Mouse (Mus musculus): ENCODE measurements around the gene H2-M10.2. TPM values are rescaled to one million over a fixed set of nuclear protein-coding genes. Genes with fewer than 3 reads are reported as not detected.
A peak's percentile ranks its signal among the peaks of the same experiment; 100 is the strongest.

H2-M10.2 gene
- polyA plus RNA-seq, 1 experiment from 2014 or later: not detected

GRCm38 (mm10) chr17:36257241-36257947 is 28.9 kb downstream of the H2-M10.2 start:
- peak; percentile 96 for ATAC-seq (ENCODE audit: insufficient read depth, low FRiP score)
- no peaks in the 10 kb centered on the region for H3K9me3 ChIP-seq (replicated peaks; ENCODE audit: control insufficient read depth, low read length)
- no peaks in the 10 kb centered on the region for H3K27me3 ChIP-seq (ENCODE audit: control insufficient read depth, insufficient read depth, low read length)
- H3K27ac ChIP-seq (ENCODE audit: low read length): peak overlapping the region; percentile 75
- peak overlapping the region; percentile 52 for H3K4me2 ChIP-seq (ENCODE audit: low read depth, low read length)
- peak overlapping the region; percentile 69 for H3K4me3 ChIP-seq (replicated peaks; ENCODE audit: low read length)
- no peaks in the 10 kb centered on the region for H3K4me1 ChIP-seq (ENCODE audit: control insufficient read depth, insufficient read depth, low read length)
- under 1% methylated on average over 37 of the region's 37 CpGs for WGBS
- peaks cover 14% of the 10 kb centered on the region; the same call in 1 of the 2 replicates for H3K36me3 ChIP-seq (ENCODE audit: control insufficient read depth, insufficient read depth, low read length)
- H3K9ac ChIP-seq (ENCODE audit: low read length): peak overlapping the region; percentile 83

- Histone ChIP-seq H3K36me3 (ENCODE audit: control insufficient read depth, insufficient read depth, low read length) (no peaks in the 10 kb centered on the region), H3K4me1 (ENCODE audit: control insufficient read depth, insufficient read depth, low read length) (peaks cover 5% of the 10 kb centered on the region; the same call in 1 of the 2 replicates), H3K9me3 (replicated peaks; ENCODE audit: control insufficient read depth, low read length) (no peaks in the 10 kb centered on the region), H3K4me2 (ENCODE audit: low read depth, low read length) (no peak overlapping the region), H3K4me3 (replicated peaks; ENCODE audit: low read length) (no peak overlapping the region), H3K9ac (ENCODE audit: low read length) (no peak overlapping the region), H3K27me3 (ENCODE audit: control insufficient read depth, insufficient read depth, low read length) (no peaks in the 10 kb centered on the region; the same call in 1 of the 2 replicates), H3K27ac (ENCODE audit: low read length) (no peak overlapping the region)
- ATAC-seq (ENCODE audit: insufficient read depth, low FRiP score): no peak
- 46% methylated on average over 6 of the region's 6 CpGs for WGBS
Observed at GRCm38 (mm10) chr17:36253087-36253600, 33.1 kb downstream of the H2-M10.2 start.

DNA sequence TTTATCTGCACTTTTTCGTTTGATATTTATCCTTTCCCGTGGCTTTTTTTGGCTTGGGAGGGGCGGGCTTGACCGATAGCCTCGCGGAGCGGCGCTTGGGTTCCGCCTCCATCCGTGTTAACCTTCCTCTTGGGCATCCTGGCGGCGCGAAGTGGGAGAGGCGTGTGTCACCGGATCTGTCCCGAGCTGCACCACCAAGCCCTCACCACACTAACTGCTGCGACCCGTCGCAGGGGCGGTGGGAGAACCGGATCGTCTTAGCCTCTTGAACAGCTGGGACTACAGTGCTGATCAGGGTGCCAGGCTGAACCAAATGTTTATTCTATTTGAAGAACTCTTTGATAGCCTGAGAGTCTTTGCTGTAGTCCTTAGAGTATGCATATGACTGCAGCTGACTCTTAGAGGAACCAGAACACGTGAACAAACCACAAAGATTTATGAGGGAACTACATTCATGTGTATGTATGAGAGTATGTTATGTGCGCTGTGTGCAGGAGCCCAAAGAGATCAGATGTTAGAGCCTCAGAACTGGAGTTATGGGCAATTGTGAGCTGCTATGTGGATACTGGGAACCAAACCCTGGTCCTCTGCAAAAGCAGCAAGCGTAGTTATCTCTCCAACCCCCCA is 33.9 kb downstream of the H2-M10.2 start:
- no peak overlapping the region for H3K27ac ChIP-seq (ENCODE audit: low read length)
- H3K9me3 ChIP-seq (replicated peaks; ENCODE audit: control insufficient read depth, low read length): no peaks in the 10 kb centered on the region
- H3K27me3 ChIP-seq (ENCODE audit: control insufficient read depth, insufficient read depth, low read length): no peaks in the 10 kb centered on the region; the same call in 1 of the 2 replicates
- 7% methylated on average over 25 of the region's 25 CpGs for WGBS
- H3K9ac ChIP-seq (ENCODE audit: low read length): no peak overlapping the region
- 0 out of 2 replicates have a peak, but pooled peaks have one; percentile 61 for ATAC-seq (ENCODE audit: insufficient read depth, low FRiP score)
- no peaks in the 10 kb centered on the region for H3K36me3 ChIP-seq (ENCODE audit: control insufficient read depth, insufficient read depth, low read length)
- peak overlapping the region; percentile 56 for H3K4me2 ChIP-seq (ENCODE audit: low read depth, low read length)
- H3K4me1 ChIP-seq (ENCODE audit: control insufficient read depth, insufficient read depth, low read length): peaks cover 5% of the 10 kb centered on the region; the same call in 1 of the 2 replicates
- H3K4me3 ChIP-seq (replicated peaks; ENCODE audit: low read length): peak overlapping the region; percentile 29

DNA sequence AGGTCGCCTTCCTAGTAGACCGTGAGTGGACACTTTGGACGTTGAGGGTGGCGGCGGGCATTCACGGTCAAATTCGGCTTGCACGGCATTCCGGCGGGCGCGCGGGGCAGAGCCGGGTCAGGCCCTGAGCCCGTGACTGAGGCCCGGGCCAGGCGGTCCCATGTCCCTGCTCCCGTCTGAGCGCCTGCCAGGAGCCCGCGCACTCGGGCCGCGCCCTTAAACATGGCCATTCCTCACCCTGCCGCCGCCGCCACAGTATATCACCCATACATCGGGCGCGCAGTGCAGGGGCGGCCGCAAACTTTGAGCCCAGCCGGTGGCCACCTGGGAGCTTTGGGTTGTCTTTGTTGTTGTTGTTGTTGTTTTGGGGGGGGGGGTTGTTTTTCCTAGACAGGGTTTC is 37.4 kb downstream of the H2-M10.2 start:
- Histone ChIP-seq H3K27ac (ENCODE audit: low read length) (no peak overlapping the region), H3K36me3 (ENCODE audit: control insufficient read depth, insufficient read depth, low read length) (no peaks in the 10 kb centered on the region), H3K4me2 (ENCODE audit: low read depth, low read length) (peak overlapping the region; percentile 44), H3K4me3 (replicated peaks; ENCODE audit: low read length) (0 out of 2 replicates have a peak overlapping the region, but pooled peaks have one; percentile 7), H3K9ac (ENCODE audit: low read length) (no peak overlapping the region), H3K4me1 (ENCODE audit: control insufficient read depth, insufficient read depth, low read length) (peaks cover 5% of the 10 kb centered on the region; the same call in 1 of the 2 replicates), H3K27me3 (ENCODE audit: control insufficient read depth, insufficient read depth, low read length) (no peaks in the 10 kb centered on the region; the same call in 1 of the 2 replicates), H3K9me3 (replicated peaks; ENCODE audit: control insufficient read depth, low read length) (no peaks in the 10 kb centered on the region)
- 20% methylated on average over 33 of the region's 33 CpGs for WGBS
- ATAC-seq (ENCODE audit: insufficient read depth, low FRiP score): 0 out of 2 replicates have a peak, but pooled peaks have one; percentile 50

- Histone ChIP-seq H3K9me3 (replicated peaks; ENCODE audit: control insufficient read depth, low read length) (no peaks in the 10 kb centered on the region), H3K9ac (ENCODE audit: low read length) (no peak overlapping the region), H3K27me3 (ENCODE audit: control insufficient read depth, insufficient read depth, low read length) (no peaks in the 10 kb centered on the region), H3K27ac (ENCODE audit: low read length) (no peak overlapping the region), H3K4me1 (ENCODE audit: control insufficient read depth, insufficient read depth, low read length) (0 out of 2 replicates have a peak, but pooled peaks cover 4% of the 10 kb centered on the region), H3K4me2 (ENCODE audit: low read depth, low read length) (no peak overlapping the region), H3K36me3 (ENCODE audit: control insufficient read depth, insufficient read depth, low read length) (no peaks in the 10 kb centered on the region), H3K4me3 (replicated peaks; ENCODE audit: low read length) (no peak overlapping the region)
- no peak for ATAC-seq (ENCODE audit: insufficient read depth, low FRiP score)
- 85% methylated on average over 2 of the region's 2 CpGs for WGBS
Observed at GRCm38 (mm10) chr17:36245741-36246140, 40.5 kb downstream of the H2-M10.2 start.

DNA sequence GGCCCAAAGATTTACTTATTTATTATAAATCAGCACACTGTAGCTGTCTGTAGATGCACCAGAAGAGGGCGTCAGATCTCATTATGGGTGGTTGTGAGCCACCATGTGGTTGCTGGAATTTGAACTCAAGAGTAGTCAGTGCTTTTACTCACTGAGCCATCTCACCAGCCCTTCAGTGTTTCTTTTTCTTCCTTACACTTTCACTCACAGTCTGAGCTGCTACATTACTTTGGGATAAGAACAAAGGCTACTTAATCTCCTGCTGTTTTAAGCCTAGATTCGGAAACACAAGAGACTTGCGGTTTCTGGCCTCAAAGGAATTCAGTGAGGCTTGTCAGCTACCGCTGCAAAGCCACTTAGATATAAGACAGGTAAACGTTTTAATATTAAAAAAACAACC is 42.3 kb downstream of the H2-M10.2 start:
- Histone ChIP-seq H3K36me3 (ENCODE audit: control insufficient read depth, insufficient read depth, low read length) (no peaks in the 10 kb centered on the region), H3K4me1 (ENCODE audit: control insufficient read depth, insufficient read depth, low read length) (0 out of 2 replicates have a peak, but pooled peaks cover 6% of the 10 kb centered on the region), H3K27me3 (ENCODE audit: control insufficient read depth, insufficient read depth, low read length) (no peaks in the 10 kb centered on the region), H3K27ac (ENCODE audit: low read length) (no peak overlapping the region), H3K4me3 (replicated peaks; ENCODE audit: low read length) (no peak overlapping the region), H3K4me2 (ENCODE audit: low read depth, low read length) (no peak overlapping the region), H3K9ac (ENCODE audit: low read length) (no peak overlapping the region), H3K9me3 (replicated peaks; ENCODE audit: control insufficient read depth, low read length) (no peaks in the 10 kb centered on the region)
- WGBS: 36% methylated on average over 5 of the region's 5 CpGs
- no peak for ATAC-seq (ENCODE audit: insufficient read depth, low FRiP score)

GRCm38 (mm10) chr17:36240637-36241213 is 45.6 kb downstream of the H2-M10.2 start:
- H3K9ac ChIP-seq (ENCODE audit: low read length): peak overlapping the region; percentile 31; the same call in 1 of the 2 replicates
- H3K4me3 ChIP-seq (replicated peaks; ENCODE audit: low read length): no peak overlapping the region; the same call in 1 of the 2 replicates
- WGBS: 8% methylated on average over 5 of the region's 5 CpGs
- H3K4me1 ChIP-seq (ENCODE audit: control insufficient read depth, insufficient read depth, low read length): 0 out of 2 replicates have a peak, but pooled peaks cover 6% of the 10 kb centered on the region
- H3K36me3 ChIP-seq (ENCODE audit: control insufficient read depth, insufficient read depth, low read length): no peaks in the 10 kb centered on the region
- ATAC-seq (ENCODE audit: insufficient read depth, low FRiP score): 0 out of 2 replicates have a peak, but pooled peaks have one; percentile 33
- H3K27me3 ChIP-seq (ENCODE audit: control insufficient read depth, insufficient read depth, low read length): no peaks in the 10 kb centered on the region; the same call in 1 of the 2 replicates
- H3K4me2 ChIP-seq (ENCODE audit: low read depth, low read length): 0 out of 2 replicates have a peak overlapping the region, but pooled peaks have one; percentile 19
- no peaks in the 10 kb centered on the region for H3K9me3 ChIP-seq (replicated peaks; ENCODE audit: control insufficient read depth, low read length)
- H3K27ac ChIP-seq (ENCODE audit: low read length): no peak overlapping the region

DNA sequence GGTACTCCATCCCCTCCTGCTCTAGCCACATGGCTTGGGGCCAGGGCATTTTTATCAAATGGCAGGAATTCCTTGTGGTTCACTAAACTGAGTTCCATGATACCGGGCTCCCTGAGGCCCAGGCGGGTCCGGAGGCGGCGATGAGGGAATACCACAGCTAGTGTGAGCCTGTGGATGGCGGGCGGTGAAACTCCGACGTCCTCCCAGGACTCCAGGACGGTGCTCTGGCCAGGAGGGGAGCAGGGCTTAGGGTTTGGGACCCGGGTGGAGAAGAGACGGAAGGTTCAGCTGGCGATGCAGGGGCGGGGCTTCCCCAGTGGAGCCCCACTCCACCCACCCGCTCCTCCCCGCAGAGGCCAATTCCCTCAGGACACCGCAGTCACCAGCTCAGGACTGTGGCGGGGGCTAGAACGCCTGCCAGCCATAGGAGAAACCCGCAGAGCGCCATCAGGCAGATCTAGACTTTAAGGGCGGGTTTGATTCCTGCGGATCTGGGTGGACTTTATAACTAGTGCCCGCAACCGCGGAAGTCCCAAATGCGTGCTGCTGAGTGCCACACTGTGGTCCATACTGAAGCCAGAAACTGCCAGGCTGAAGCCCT is 48.9 kb downstream of the H2-M10.2 start:
- Histone ChIP-seq H3K9me3 (replicated peaks; ENCODE audit: control insufficient read depth, low read length) (no peaks in the 10 kb centered on the region), H3K27ac (ENCODE audit: low read length) (no peak overlapping the region), H3K4me3 (replicated peaks; ENCODE audit: low read length) (peak overlapping the region; percentile 45), H3K4me2 (ENCODE audit: low read depth, low read length) (peak overlapping the region; percentile 74), H3K27me3 (ENCODE audit: control insufficient read depth, insufficient read depth, low read length) (peaks cover 3% of the 10 kb centered on the region; the same call in 1 of the 2 replicates), H3K4me1 (ENCODE audit: control insufficient read depth, insufficient read depth, low read length) (0 out of 2 replicates have a peak, but pooled peaks cover 6% of the 10 kb centered on the region), H3K9ac (ENCODE audit: low read length) (peak overlapping the region; percentile 61), H3K36me3 (ENCODE audit: control insufficient read depth, insufficient read depth, low read length) (no peaks in the 10 kb centered on the region)
- peak; percentile 47; the same call in 1 of the 2 replicates for ATAC-seq (ENCODE audit: insufficient read depth, low FRiP score)
- 4% methylated on average over 27 of the region's 27 CpGs for WGBS

Data from stomach, embryonic 16.5 days (tissue).